Mouse (Mus musculus) megakaryocyte, adult 5-6 weeks (primary cell): ENCODE results near the gene Pdlim5. TPM values are rescaled to one million over a fixed set of nuclear protein-coding genes. Genes with fewer than 3 reads are reported as not detected.
"Not testable (repeated sequence)": the region's sequence is repeated elsewhere in the genome, so short reads cannot be mapped to it uniquely, and the experiment has no call there.

ENCODE experiments used
- ATAC-seq: 2 replicates; pipeline ENCODE4 v1.8.0; 2016; ENCODE audit warnings: mild to moderate bottlenecking, inconsistent platforms; ENCODE audit not compliant: poor library complexity, severe bottlenecking
- total RNA-seq, 2 experiments: library from RNA; stranded (forward) in 1 of 2; stranded (reverse) in 1 of 2; fragments of 153-499, 151-499 nt in 1 of 2; fragments of 221-1000, 200-1000 nt in 1 of 2; gene quantifications; 2 replicates each; pipeline versions ENCODE4 v1.2.3 to v1.2.4; 2015 to 2017

The Pdlim5 gene
- total RNA-seq (2015), result 52.0 and 54.7 TPM in 2 replicates
- 42.0 and 43.7 TPM in 2 replicates for total RNA-seq (2017)

GRCm38 (mm10) chr3:142395520-142396193 lies at the start of gene Pdlim5:
TSS of gene Pdlim5 (minus strand) at chr3:142395696.
- ATAC-seq, result peak; percentile 79

DNA sequence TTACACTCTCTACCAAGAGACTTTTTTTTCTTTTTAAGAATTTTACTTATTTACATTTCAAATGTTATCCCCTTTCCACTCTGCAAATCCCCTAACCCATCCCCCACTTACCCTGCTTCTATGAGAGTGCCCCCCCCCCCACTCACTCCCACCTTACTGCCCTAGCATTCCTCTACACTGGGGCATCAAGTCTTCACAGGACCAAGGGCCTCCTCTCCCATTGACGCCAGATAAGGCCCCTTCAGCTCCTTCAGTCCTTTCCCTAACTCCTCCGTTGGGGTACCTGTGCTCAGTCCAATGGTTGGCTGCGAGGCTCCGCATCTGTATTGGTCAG lies 48.2 kb upstream of the Pdlim5 start:
- no peak for ATAC-seq

GRCm38 (mm10) chr3:142443006-142443709 lies 47.7 kb upstream of the Pdlim5 start:
- ATAC-seq, result peak; percentile 89

DNA sequence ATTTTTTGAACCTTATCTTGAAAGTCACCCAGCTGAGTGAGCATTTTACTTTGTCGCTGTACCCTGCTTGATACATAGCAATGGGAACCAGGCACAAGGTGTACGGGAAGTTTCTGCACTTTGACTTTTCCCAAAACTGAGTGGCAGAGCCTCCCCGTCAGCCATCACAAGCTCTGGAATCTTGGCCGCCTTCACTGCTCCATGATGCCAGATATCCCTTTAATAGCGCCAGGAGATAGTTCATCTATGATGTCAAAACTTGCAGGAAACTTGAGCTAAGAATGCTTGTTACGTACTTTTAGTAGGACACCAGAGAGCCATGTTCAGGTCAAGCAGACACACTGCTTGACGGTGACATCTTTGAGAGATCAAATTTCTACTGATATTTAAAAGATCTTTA lies 46.7 kb upstream of the Pdlim5 start:
- ATAC-seq, result no peak

DNA sequence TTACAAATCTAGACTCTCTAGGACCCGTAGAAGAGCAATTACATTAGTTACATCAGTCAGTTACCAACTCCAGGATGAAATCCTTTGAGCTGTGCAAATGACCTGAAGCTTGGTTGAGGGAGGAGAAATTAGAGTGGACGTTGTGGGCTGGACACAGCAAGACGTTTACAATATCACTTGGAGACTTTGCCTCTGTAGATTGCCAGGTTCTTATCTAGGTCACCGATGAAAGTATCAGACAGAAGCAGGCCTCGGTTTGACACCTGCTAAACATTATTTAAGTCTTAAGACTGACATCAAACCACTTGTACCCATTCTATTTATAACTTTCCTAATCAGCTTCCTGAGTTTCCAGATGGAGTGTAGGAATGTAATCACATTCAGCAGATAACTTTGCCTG lies 45.6 kb upstream of the Pdlim5 start:
- no peak for ATAC-seq

DNA sequence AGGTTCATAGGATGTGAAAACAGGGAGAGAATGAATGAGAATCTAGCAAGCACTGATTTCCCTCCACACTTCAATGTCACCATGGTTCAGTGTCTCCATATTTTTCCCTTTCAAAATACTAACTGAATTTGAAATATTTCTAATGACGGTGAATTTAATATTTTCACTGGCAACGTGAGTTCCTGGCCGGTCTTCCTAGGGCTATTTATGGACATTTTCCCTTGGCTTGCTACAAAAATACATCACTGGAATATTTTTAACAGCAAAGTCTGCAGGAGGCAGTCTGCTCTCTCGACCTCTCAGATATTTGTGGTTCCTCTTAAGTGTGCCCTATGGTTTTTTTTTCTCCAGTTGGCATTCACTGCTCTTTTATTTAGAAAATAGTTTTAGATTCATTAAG lies 44.7 kb upstream of the Pdlim5 start:
- no peak for ATAC-seq

DNA sequence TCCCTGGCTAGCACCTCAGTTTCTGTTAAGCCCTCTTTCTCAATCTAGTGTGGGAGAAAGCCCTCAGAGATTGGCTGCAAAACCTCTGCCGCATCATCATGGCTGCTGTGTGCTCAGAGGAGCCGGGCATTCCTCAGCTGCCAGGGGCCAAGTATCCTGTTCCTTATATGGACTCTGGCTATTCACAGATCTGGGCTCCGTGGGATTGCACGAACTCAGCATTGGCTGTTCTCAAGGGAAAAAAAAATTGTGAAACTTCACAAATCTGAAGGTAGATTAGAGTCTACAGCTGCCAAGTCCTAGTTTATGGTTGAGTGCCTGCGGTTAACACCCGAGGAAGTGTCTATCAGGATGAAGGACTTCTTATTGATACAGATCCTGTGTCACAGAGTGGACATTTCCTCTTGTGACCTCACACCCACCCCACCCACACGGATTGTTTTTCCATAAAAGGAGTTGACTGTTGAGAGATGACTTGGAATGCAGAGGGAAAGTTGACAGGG lies 44.1 kb upstream of the Pdlim5 start:
- ATAC-seq, result peak; percentile 20; the same call in 1 of the 2 replicates

GRCm38 (mm10) chr3:142438630-142439029 lies 43.1 kb upstream of the Pdlim5 start:
- not testable (repeated sequence) for ATAC-seq

GRCm38 (mm10) chr3:142436824-142437223 lies 41.3 kb upstream of the Pdlim5 start:
- peak; percentile 48 for ATAC-seq

DNA sequence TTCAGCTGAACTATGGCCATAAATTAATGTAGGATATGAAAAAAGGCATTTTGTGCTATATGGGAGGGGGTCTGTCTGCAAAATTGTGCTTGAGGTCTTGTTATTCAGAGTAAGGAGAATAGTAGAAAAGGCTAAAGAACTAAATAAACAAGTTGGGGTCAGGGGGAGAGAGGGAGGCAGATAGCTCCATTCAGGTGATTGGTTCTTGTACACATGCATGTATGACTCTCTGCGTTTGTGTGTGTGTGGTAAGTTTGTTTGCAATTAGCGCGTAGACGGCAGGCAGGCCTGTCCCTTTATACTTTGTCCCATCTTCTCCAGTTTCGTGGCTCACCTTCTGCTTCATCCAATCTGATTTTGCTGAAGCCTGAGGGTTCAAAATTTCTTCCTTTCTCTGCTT lies 40.7 kb upstream of the Pdlim5 start:
- ATAC-seq, result no peak

- ATAC-seq, result no peak
Observed at GRCm38 (mm10) chr3:142434786-142435168, 39.3 kb upstream of the Pdlim5 start.

GRCm38 (mm10) chr3:142434127-142434785 lies 38.8 kb upstream of the Pdlim5 start:
- ATAC-seq, result no peak

- no peak for ATAC-seq
Observed at GRCm38 (mm10) chr3:142431481-142431880, 36.0 kb upstream of the Pdlim5 start.

DNA sequence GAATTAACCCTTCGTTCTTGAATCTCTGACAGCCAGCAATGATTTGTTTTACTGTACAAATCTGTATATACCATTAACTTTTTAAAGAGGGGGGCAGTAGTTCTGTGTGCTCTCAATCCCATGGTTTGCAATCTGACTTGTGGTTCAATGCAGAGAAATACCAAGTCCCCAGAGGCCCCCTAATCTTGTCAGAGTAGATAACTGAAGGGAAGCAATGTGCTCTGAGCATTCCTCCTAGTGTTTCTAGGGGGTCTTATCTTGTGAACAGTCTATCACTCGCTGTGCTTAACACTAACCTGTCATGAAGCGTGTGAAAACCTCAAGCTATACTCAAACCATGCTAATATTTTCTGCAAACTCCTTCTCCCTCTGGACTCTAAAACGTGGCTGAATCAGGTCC lies 34.6 kb upstream of the Pdlim5 start:
- no peak for ATAC-seq

- ATAC-seq, result no peak
Observed at GRCm38 (mm10) chr3:142426806-142427205, 31.3 kb upstream of the Pdlim5 start.

- no peak for ATAC-seq
Observed at GRCm38 (mm10) chr3:142424134-142424533, 28.6 kb upstream of the Pdlim5 start.

- ATAC-seq, result no peak
Observed at GRCm38 (mm10) chr3:142423501-142423917, 28.0 kb upstream of the Pdlim5 start.

DNA sequence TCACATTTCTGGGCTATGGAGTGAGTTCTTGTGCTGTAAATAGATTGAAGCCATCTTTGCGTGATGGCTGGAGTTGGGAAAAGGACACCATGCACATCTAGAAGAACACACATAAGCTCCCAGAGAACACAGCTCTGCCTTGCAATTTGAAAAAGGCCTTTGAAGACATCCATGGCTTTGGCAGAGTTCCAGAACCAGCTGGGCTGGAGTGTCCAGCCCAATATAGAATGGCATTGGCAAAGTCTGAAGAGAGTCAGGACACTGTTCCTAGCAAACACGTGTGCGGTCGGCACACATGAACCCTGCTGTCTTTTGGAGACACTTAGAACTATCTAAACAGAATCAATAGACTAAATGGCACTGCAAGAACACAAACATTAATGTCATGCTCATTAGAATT lies 26.7 kb upstream of the Pdlim5 start:
- no peak for ATAC-seq

- ATAC-seq, result no peak
Observed at GRCm38 (mm10) chr3:142421470-142421869, 26.0 kb upstream of the Pdlim5 start.

GRCm38 (mm10) chr3:142417996-142418395 lies 22.5 kb upstream of the Pdlim5 start:
- ATAC-seq, result no peak

DNA sequence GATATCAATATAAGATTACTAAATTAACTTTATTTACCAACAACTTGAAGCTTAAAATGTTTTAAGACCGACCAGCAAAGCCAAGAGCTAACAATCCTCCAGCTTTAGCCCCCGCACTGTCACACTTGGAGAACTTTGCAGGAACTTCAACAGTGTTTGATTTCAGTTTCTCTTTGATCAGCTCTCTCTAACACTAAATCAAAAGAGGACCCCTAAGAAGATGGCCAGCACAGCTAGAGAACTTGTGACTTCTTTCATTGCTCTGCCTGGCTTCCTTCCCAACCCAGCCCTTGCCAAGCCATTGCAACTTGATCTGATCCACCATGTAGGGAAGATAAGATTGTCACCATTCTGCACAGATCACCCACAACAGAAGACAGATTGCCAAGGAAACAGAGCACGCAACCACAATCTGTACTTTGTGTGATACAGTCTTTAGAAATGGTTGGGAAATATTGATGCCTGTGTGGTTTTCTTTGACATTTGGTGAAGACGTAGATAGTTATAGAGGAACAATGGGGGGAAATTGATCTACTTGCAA lies 17.9 kb upstream of the Pdlim5 start:
- ATAC-seq, result peak; percentile 52; the same call in 1 of the 2 replicates
